Mouse (Mus musculus): ENCODE measurements around the gene Dars2.

DNA sequence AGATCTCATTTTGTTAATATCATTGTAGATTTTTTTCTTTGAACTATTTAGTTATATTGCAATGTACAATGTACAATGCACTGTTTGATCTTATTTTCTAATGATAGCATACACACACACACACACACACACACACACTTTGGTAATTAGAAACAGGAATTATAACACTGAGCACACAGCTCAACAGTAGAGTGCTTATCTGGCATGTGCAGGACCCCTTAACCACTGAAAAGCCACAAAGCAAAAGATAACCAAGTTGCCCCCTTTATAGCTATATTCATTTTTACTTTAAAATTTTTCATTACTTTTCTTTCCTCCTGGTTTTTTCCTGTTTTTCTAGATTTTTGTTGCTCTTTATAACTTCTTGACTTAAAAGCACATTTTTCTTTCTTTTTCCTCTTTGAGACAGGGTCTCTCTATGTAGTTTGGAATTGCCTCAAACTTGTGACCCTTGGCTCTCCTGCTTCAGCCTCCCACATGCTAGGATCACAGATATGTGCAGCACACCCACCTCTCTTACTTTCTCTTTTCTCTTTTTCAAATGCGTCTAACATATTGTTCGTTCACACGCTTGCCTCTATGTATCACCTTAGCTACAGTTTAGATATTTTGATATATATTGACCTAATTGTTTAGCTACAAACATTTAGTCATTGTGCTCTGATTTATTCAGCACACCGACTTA is 29.4 kb upstream of the Dars2 start:
- no peak for TF ChIP-seq POLR2A (IDR thresholded peaks at IDR 0.05; ENCODE audit: extremely low read depth, insufficient read depth, low read length)
- TF ChIP-seq CTCF (IDR thresholded peaks at IDR 0.05; ENCODE audit: extremely low read depth, insufficient read depth, low read length) = no peak
